Mouse (Mus musculus) fibroblast of lung, adult 2 months (primary cell): Measurements from ENCODE around the gene Slc10a4.

Experiments used
- DNase-seq: peaks from one replicate; pipeline ENCODE4 v3.0.0-alpha.2; 2011; ENCODE audit warnings: low read depth

Slc10a4 gene

GRCm38 (mm10) chr5:73014745-73015144, 8.1 kb downstream of the Slc10a4 start:
- no peak for DNase-seq

- no peak for DNase-seq
Measured at GRCm38 (mm10) chr5:73023801-73024200, 17.1 kb downstream of the Slc10a4 start.

GRCm38 (mm10) chr5:73028646-73029045, 22.0 kb downstream of the Slc10a4 start:
- no peak for DNase-seq

GRCm38 (mm10) chr5:73032481-73032880, 25.8 kb downstream of the Slc10a4 start:
- DNase-seq = no peak

DNA sequence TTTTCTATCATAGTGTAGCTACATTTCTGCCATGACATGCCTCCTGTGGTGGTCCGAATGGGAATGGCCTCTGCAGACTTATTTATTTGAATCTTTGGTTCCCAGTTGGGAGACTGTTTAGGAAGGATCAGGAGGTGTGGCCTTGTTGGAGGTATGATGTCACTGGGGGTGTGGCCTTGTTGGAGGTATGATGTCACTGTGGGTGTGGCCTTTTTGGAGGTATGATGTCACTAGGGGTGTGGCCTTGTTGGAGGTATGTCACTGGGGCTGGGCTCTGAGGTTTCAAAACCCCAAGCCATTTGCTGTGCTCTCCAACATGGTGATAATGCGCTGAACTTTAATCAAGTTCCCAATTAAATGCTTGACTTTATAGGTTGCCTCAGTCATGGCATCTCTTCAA, 37.4 kb downstream of the Slc10a4 start:
- DNase-seq = no peak

GRCm38 (mm10) chr5:73047651-73048245, 41.1 kb downstream of the Slc10a4 start:
- no peak for DNase-seq

DNA sequence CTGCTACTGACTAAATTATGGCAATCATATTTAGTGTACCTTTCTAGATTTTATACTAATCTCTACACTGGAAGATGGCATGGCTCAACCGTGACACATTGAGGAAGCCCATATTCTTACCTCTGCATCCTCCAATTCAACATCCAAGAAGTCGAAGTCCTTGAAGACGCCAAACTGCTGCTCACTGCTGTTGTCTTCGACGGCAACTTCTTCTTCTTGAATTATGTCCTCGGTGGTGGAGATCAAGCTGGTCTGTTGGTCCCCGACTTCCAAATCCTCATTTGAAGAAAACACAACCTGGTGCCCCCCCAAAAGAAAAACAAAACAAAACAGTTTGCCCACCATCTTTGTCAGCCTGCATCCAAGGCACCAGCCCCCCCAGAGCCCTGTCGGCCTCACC, 47.2 kb downstream of the Slc10a4 start:
- no peak for DNase-seq

DNA sequence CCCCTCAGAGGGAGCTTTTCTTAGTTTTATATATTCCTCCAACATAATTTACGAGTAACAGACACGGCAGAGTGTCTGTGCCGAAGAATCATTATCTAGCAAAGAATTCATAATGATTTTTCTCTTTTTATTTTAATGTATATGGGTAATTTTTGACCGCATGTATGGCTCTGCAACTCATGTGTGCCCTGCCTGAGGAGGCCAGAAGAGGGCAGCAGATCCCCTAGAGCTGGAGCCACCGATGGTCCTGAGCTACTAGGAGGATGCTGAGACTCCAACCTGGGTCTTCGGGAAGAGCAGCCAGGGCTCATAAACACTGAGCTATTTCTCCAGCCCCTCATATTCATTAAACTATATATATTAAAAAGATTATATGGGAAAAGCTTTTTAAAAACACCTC, 49.8 kb downstream of the Slc10a4 start:
- no peak for DNase-seq

DNA sequence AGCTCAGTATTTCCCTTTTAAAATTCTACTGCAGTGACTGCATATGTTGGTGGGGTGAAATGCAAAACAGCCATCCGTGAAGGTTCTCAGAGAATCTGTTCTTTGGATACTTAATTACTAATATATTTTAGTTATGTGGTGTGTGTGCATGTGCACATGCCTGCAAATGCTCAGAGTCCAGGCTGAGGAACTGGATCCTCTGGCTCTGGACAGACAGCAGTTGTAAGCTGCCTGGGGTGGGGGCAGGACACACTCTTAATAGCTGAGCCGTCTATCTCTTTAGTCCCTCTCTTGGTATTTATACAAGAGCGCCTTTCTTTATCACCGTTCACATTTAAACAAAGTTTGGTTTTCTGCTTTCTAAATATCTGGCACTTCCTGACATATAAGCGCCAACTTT, 50.3 kb downstream of the Slc10a4 start:
- DNase-seq = no peak

GRCm38 (mm10) chr5:73061506-73062155, 54.9 kb downstream of the Slc10a4 start:
- DNase-seq = no peak
